Mouse (Mus musculus) limb, embryonic 12.5 days (tissue): ENCODE data around the gene Tgfbr2. TPM values are rescaled to one million over a fixed set of nuclear protein-coding genes. Genes with fewer than 3 reads are reported as not detected.

Experiments used
- ATAC-seq: fragments of 200-750 bp; cut with Nextera tagmentation; 2 replicates; pipeline ENCODE4 v1.8.0; 2017; ENCODE audit warnings: low read depth, moderate TSS enrichment; ENCODE audit not compliant: insufficient number of reproducible peaks, insufficient read depth, low FRiP score, low TSS enrichment
- H3K27ac ChIP-seq: fragments of 300-500 bp; sonication (generic); 2 replicates; pipeline ENCODE4 v1.5.1; 2016; ENCODE audit warnings: mild to moderate bottlenecking, moderate library complexity
- H3K27me3 ChIP-seq: fragments of 300-500 bp; sonication (generic); 2 replicates; pipeline ENCODE4 v1.6.1; 2016; ENCODE audit warnings: mild to moderate bottlenecking, moderate library complexity
- H3K36me3 ChIP-seq: fragments of 300-500 bp; sonication (generic); 2 replicates; pipeline ENCODE4 v1.6.1; 2016; ENCODE audit warnings: mild to moderate bottlenecking, moderate library complexity
- H3K4me1 ChIP-seq: fragments of 300-500 bp; sonication (generic); replicated peaks from 2 replicates; pipeline ENCODE4 v1.6.1; 2016
- H3K4me2 ChIP-seq: fragments of 300-500 bp; sonication (generic); 2 replicates; pipeline ENCODE4 v1.6.1; 2016; ENCODE audit warnings: mild to moderate bottlenecking, moderate library complexity
- H3K4me3 ChIP-seq: fragments of 300-500 bp; sonication (generic); replicated peaks from 2 replicates; pipeline ENCODE4 v1.5.1; 2016; ENCODE audit warnings: mild to moderate bottlenecking
- H3K9ac ChIP-seq: fragments of 300-500 bp; sonication (generic); replicated peaks from 2 replicates; pipeline ENCODE4 v1.6.1; 2016; ENCODE audit warnings: mild to moderate bottlenecking, moderate library complexity
- H3K9me3 ChIP-seq: fragments of 300-500 bp; sonication (generic); 2 replicates; pipeline ENCODE4 v1.6.1; 2016; ENCODE audit warnings: mild to moderate bottlenecking, moderate library complexity
- WGBS: fragments of 180-500 bp; shearing (Covaris S2); methylation state at CpG from one replicate; pipeline ENCODE4 v1.1.7; 2016; 5-methylcytosine and 5-hydroxymethylcytosine counted together
- polyA plus RNA-seq: library from polyadenylated mRNA; unstranded; fragments of >200 nt; fragmentation: Nextera tagmentation; extraction: Ambion mirVana; gene quantifications from 2 replicates; pipeline ENCODE4 v1.2.1, GENCODE M21; 2016

Tgfbr2 gene
- polyA plus RNA-seq, 1 experiment from 2014 or later: 25.3 TPM

- Histone ChIP-seq H3K4me3 (no peak overlapping the region), H3K27ac (peak overlapping the region; percentile 54), H3K4me1 (peaks cover 51% of the 10 kb centered on the region), H3K4me2 (no peak overlapping the region), H3K27me3 (no peaks in the 10 kb centered on the region), H3K9me3 (0 out of 2 replicates have a peak, but pooled peaks cover 7% of the 10 kb centered on the region), H3K9ac (no peak overlapping the region), H3K36me3 (peaks cover 39% of the 10 kb centered on the region)
- 10% methylated on average over 7 of the region's 7 CpGs for WGBS
- ATAC-seq: peak; percentile 70; the same call in 1 of the 2 replicates
These were observed 24.3 kb downstream of the Tgfbr2 start for GRCm38 (mm10) chr9:116150725-116151396.

GRCm38 (mm10) chr9:116148809-116149208 lies 26.4 kb downstream of the Tgfbr2 start:
- peaks cover 19% of the 10 kb centered on the region; the same call in 1 of the 2 replicates for H3K36me3 ChIP-seq
- H3K27ac ChIP-seq: peak overlapping the region; percentile 60
- no peaks in the 10 kb centered on the region for H3K27me3 ChIP-seq
- no peak for ATAC-seq
- H3K4me1 ChIP-seq: peaks cover 61% of the 10 kb centered on the region
- no peaks in the 10 kb centered on the region for H3K9me3 ChIP-seq
- no peak overlapping the region for H3K9ac ChIP-seq
- H3K4me2 ChIP-seq: no peak overlapping the region
- WGBS: 25% methylated on average over 7 of the region's 7 CpGs
- no peak overlapping the region for H3K4me3 ChIP-seq

- Histone ChIP-seq H3K4me3 (no peak overlapping the region), H3K36me3 (peaks cover 6% of the 10 kb centered on the region; the same call in 1 of the 2 replicates), H3K27ac (peak overlapping the region; percentile 59), H3K9me3 (no peaks in the 10 kb centered on the region), H3K4me2 (no peak overlapping the region), H3K27me3 (no peaks in the 10 kb centered on the region), H3K4me1 (peaks cover 48% of the 10 kb centered on the region), H3K9ac (no peak overlapping the region)
- WGBS: 80% methylated on average over 9 of the region's 9 CpGs
- ATAC-seq: no peak
These were observed 28.9 kb downstream of the Tgfbr2 start for GRCm38 (mm10) chr9:116146235-116146634.

GRCm38 (mm10) chr9:116145231-116145641 lies 29.9 kb downstream of the Tgfbr2 start:
- Histone ChIP-seq H3K9ac (no peak overlapping the region), H3K27ac (peak overlapping the region; percentile 45; the same call in 1 of the 2 replicates), H3K4me2 (no peak overlapping the region), H3K27me3 (no peaks in the 10 kb centered on the region), H3K9me3 (no peaks in the 10 kb centered on the region), H3K36me3 (peaks cover 11% of the 10 kb centered on the region), H3K4me1 (peaks cover 38% of the 10 kb centered on the region), H3K4me3 (no peak overlapping the region)
- ATAC-seq: no peak
- 52% methylated on average over 10 of the region's 10 CpGs for WGBS

- H3K27me3 ChIP-seq: no peaks in the 10 kb centered on the region
- H3K9ac ChIP-seq: no peak overlapping the region
- H3K27ac ChIP-seq: no peak overlapping the region
- no peak for ATAC-seq
- H3K4me1 ChIP-seq: peaks cover 42% of the 10 kb centered on the region
- WGBS: 93% methylated on average over 6 of the region's 6 CpGs
- no peak overlapping the region for H3K4me3 ChIP-seq
- H3K4me2 ChIP-seq: no peak overlapping the region
- no peaks in the 10 kb centered on the region for H3K9me3 ChIP-seq
- peaks cover 7% of the 10 kb centered on the region for H3K36me3 ChIP-seq
These were observed 34.7 kb downstream of the Tgfbr2 start for GRCm38 (mm10) chr9:116140422-116140821.

- Histone ChIP-seq H3K9ac (no peak overlapping the region), H3K9me3 (no peaks in the 10 kb centered on the region), H3K4me2 (no peak overlapping the region), H3K36me3 (peaks cover 7% of the 10 kb centered on the region), H3K4me1 (peaks cover 33% of the 10 kb centered on the region), H3K27me3 (no peaks in the 10 kb centered on the region), H3K4me3 (no peak overlapping the region), H3K27ac (peak overlapping the region; percentile 85; the same call in 1 of the 2 replicates)
- 83% methylated on average over 7 of the region's 7 CpGs for WGBS
- no peak for ATAC-seq
These were observed 35.6 kb downstream of the Tgfbr2 start for GRCm38 (mm10) chr9:116139549-116139948.

- Histone ChIP-seq H3K4me2 (no peak overlapping the region), H3K36me3 (peaks cover 7% of the 10 kb centered on the region), H3K9me3 (no peaks in the 10 kb centered on the region), H3K27me3 (no peaks in the 10 kb centered on the region), H3K9ac (no peak overlapping the region), H3K27ac (peak overlapping the region; percentile 85), H3K4me3 (no peak overlapping the region), H3K4me1 (peaks cover 33% of the 10 kb centered on the region)
- ATAC-seq: peak; percentile 35; the same call in 1 of the 2 replicates
- 15% methylated on average over 11 of the region's 11 CpGs for WGBS
These were observed 36.5 kb downstream of the Tgfbr2 start for GRCm38 (mm10) chr9:116138595-116139134.

GRCm38 (mm10) chr9:116137645-116138044 lies 37.5 kb downstream of the Tgfbr2 start:
- H3K4me3 ChIP-seq: no peak overlapping the region
- H3K36me3 ChIP-seq: peaks cover 7% of the 10 kb centered on the region
- peaks cover 37% of the 10 kb centered on the region for H3K4me1 ChIP-seq
- H3K4me2 ChIP-seq: no peak overlapping the region
- 79% methylated on average over 3 of the region's 3 CpGs for WGBS
- no peaks in the 10 kb centered on the region for H3K9me3 ChIP-seq
- no peak overlapping the region for H3K27ac ChIP-seq
- H3K27me3 ChIP-seq: no peaks in the 10 kb centered on the region
- no peak overlapping the region for H3K9ac ChIP-seq
- no peak for ATAC-seq

- 72% methylated on average over 5 of the region's 5 CpGs for WGBS
These were observed 38.3 kb downstream of the Tgfbr2 start for GRCm38 (mm10) chr9:116136811-116137210.

GRCm38 (mm10) chr9:116136146-116136545 lies 39.0 kb downstream of the Tgfbr2 start:
- Histone ChIP-seq H3K4me3 (no peak overlapping the region), H3K4me1 (peaks cover 37% of the 10 kb centered on the region), H3K27me3 (no peaks in the 10 kb centered on the region), H3K4me2 (no peak overlapping the region), H3K9ac (no peak overlapping the region), H3K27ac (no peak overlapping the region), H3K36me3 (peaks cover 16% of the 10 kb centered on the region), H3K9me3 (no peaks in the 10 kb centered on the region)
- ATAC-seq: no peak
- WGBS: 74% methylated on average over 6 of the region's 6 CpGs

More at GRCm38 (mm10) chr9:116136811-116137210, 38.3 kb downstream of the Tgfbr2 start:
- peaks cover 9% of the 10 kb centered on the region for H3K36me3 ChIP-seq
- H3K4me2 ChIP-seq: no peak overlapping the region
- no peak overlapping the region for H3K27ac ChIP-seq
- H3K27me3 ChIP-seq: no peaks in the 10 kb centered on the region
- H3K4me3 ChIP-seq: no peak overlapping the region
- no peak for ATAC-seq
- H3K4me1 ChIP-seq: peaks cover 37% of the 10 kb centered on the region
- H3K9me3 ChIP-seq: no peaks in the 10 kb centered on the region
- H3K9ac ChIP-seq: no peak overlapping the region

GRCm38 (mm10) chr9:116134488-116134887 lies 40.7 kb downstream of the Tgfbr2 start:
- WGBS: 90% methylated on average over 2 of the region's 2 CpGs
- Histone ChIP-seq H3K4me1 (peaks cover 37% of the 10 kb centered on the region), H3K36me3 (peaks cover 24% of the 10 kb centered on the region), H3K4me3 (no peak overlapping the region), H3K9me3 (no peaks in the 10 kb centered on the region), H3K27me3 (no peaks in the 10 kb centered on the region), H3K27ac (no peak overlapping the region), H3K9ac (no peak overlapping the region), H3K4me2 (no peak overlapping the region)
- ATAC-seq: no peak
